Mouse (Mus musculus) kidney, adult 8-10 months (tissue): ENCODE results near the gene Slc27a5.

Experiments
- DNase-seq, 2 experiments: peaks; one replicate each; pipeline ENCODE4 v3.0.0; 2022

Slc27a5 gene

GRCm38 (mm10) chr7:13023928-13024731 is 26.1 kb upstream of the Slc27a5 start:
- DNase-seq: peak; percentile 87 to 92

GRCm38 (mm10) chr7:13022773-13023535 is 25.0 kb upstream of the Slc27a5 start:
- DNase-seq: peak; percentile 67 to 73

GRCm38 (mm10) chr7:13015217-13015616 is 17.2 kb upstream of the Slc27a5 start:
- no peak for DNase-seq

GRCm38 (mm10) chr7:13014275-13014839 is 16.4 kb upstream of the Slc27a5 start:
- no peak for DNase-seq

- DNase-seq: no peak
These were observed 15.7 kb upstream of the Slc27a5 start for GRCm38 (mm10) chr7:13013671-13014070.

- DNase-seq: no peak
These were observed 12.3 kb upstream of the Slc27a5 start, which contains the start of gene Zbtb45 for GRCm38 (mm10) chr7:13010005-13010908. Gene Zbtb45 (minus strand): TSS chr7:13010034.

GRCm38 (mm10) chr7:13009143-13010004 is 11.4 kb upstream of the Slc27a5 start:
- peak; percentile 94 to 95 for DNase-seq

- no peak for DNase-seq
These were observed 9.5 kb upstream of the Slc27a5 start for GRCm38 (mm10) chr7:13007341-13008092.

- no peak for DNase-seq
These were observed 8.5 kb upstream of the Slc27a5 start for GRCm38 (mm10) chr7:13006531-13006930.

- DNase-seq: no peak
These were observed 8.0 kb upstream of the Slc27a5 start for GRCm38 (mm10) chr7:13006011-13006410.

GRCm38 (mm10) chr7:13003380-13003779 is 5.4 kb upstream of the Slc27a5 start:
- no peak for DNase-seq

GRCm38 (mm10) chr7:13001584-13001983 is 3.6 kb upstream of the Slc27a5 start:
- DNase-seq: no peak

GRCm38 (mm10) chr7:12998851-12999250 is 859 bp upstream of the Slc27a5 start, which contains the start of gene Trim28:
Gene Trim28 (plus strand): TSS chr7:12999114.
- DNase-seq: no peak

GRCm38 (mm10) chr7:12997230-12997629 is 762 bp downstream of the Slc27a5 start:
- DNase-seq: no peak

- DNase-seq: no peak
These were observed 2.1 kb downstream of the Slc27a5 start for GRCm38 (mm10) chr7:12995862-12996261.

GRCm38 (mm10) chr7:12993148-12993547 is 4.8 kb downstream of the Slc27a5 start:
- DNase-seq: no peak

- peak in 1 of 2 experiments; percentile 28 for DNase-seq
These were observed 5.8 kb downstream of the Slc27a5 start for GRCm38 (mm10) chr7:12992222-12992621.

- no peak for DNase-seq
These were observed 10.4 kb downstream of the Slc27a5 start for GRCm38 (mm10) chr7:12987409-12988189.

- DNase-seq: no peak
These were observed 11.1 kb downstream of the Slc27a5 start for GRCm38 (mm10) chr7:12986906-12987305.

GRCm38 (mm10) chr7:12985724-12986123 is 12.3 kb downstream of the Slc27a5 start:
- DNase-seq: no peak
